Mouse (Mus musculus): ENCODE data around the gene Ube2d2b. TPM values are rescaled to one million over a fixed set of nuclear protein-coding genes. Genes with fewer than 3 reads are reported as not detected.

Gene Ube2d2b
- polyA plus RNA-seq, 1 experiment from 2014 or later = 0.26 TPM

Other genes starting within 250 kb of the Ube2d2b start
- 18.2 and 20.9 TPM in 2 replicates for gene Rpap2, start 232.7 kb upstream of the Ube2d2b start, polyA plus RNA-seq (2016; fragmentation: Nextera tagmentation; extraction: Ambion mirVana)
- gene Glmn, start 232.2 kb upstream of the Ube2d2b start, polyA plus RNA-seq (2016; fragmentation: Nextera tagmentation; extraction: Ambion mirVana) = 31.2 and 34.3 TPM in 2 replicates
- gene Gfi1, start 104.1 kb upstream of the Ube2d2b start, polyA plus RNA-seq (2016; fragmentation: Nextera tagmentation; extraction: Ambion mirVana) = 0.09 TPM in 1 of 2 replicates, not detected in the other
- gene Evi5, start 45.0 kb downstream of the Ube2d2b start, polyA plus RNA-seq (2016; fragmentation: Nextera tagmentation; extraction: Ambion mirVana) = 54.8 and 57.4 TPM in 2 replicates
- gene Rpl5, start 70.4 kb downstream of the Ube2d2b start, polyA plus RNA-seq (2016; fragmentation: Nextera tagmentation; extraction: Ambion mirVana) = 62.6 and 63.6 TPM in 2 replicates
- 22.1 and 22.6 TPM in 2 replicates for gene Fam69a, start 157.0 kb downstream of the Ube2d2b start, polyA plus RNA-seq (2016; fragmentation: Nextera tagmentation; extraction: Ambion mirVana)
- 134 and 138 TPM in 2 replicates for gene Mtf2, start 235.6 kb downstream of the Ube2d2b start, polyA plus RNA-seq (2016; fragmentation: Nextera tagmentation; extraction: Ambion mirVana)

Measured in forebrain, embryonic 12.5 days (tissue).